Mouse (Mus musculus) erythroblast, adult 5-6 weeks (primary cell): ENCODE measurements around the gene Snx17. TPM values are rescaled to one million over a fixed set of nuclear protein-coding genes. Genes with fewer than 3 reads are reported as not detected.
"Not testable (repeated sequence)": the region's sequence is repeated elsewhere in the genome, so short reads cannot be mapped to it uniquely, and the experiment has no call there.

Experiments used
- ATAC-seq: replicated peaks from 2 replicates; pipeline ENCODE4 v1.8.0; 2016; ENCODE audit warnings: moderate number of reproducible peaks, mild to moderate bottlenecking, moderate TSS enrichment, inconsistent platforms; ENCODE audit not compliant: poor library complexity, low FRiP score, severe bottlenecking
- total RNA-seq, 2 experiments: library from RNA; stranded (forward) in 1 of 2; stranded (reverse) in 1 of 2; fragments of 150-400 nt in 1 of 2; fragments of 200-764, 138-1000 nt in 1 of 2; gene quantifications; 2 replicates each; pipeline versions ENCODE4 v1.2.3 to v1.2.4; 2015 to 2017; ENCODE audit warnings: low replicate concordance in 2 of 2

Gene Snx17
- total RNA-seq, 2 experiments from 2014 or later = 2.9 to 15.8 TPM

- no peak for ATAC-seq
Observed at GRCm38 (mm10) chr5:31194486-31195485, 1.8 kb downstream of the Snx17 start.

GRCm38 (mm10) chr5:31195671-31196070, 2.6 kb downstream of the Snx17 start:
- no peak for ATAC-seq

- no peak for ATAC-seq
Observed at GRCm38 (mm10) chr5:31196207-31196606, 3.2 kb downstream of the Snx17 start.

- no peak for ATAC-seq
Observed at GRCm38 (mm10) chr5:31197072-31197471, 4.0 kb downstream of the Snx17 start.

GRCm38 (mm10) chr5:31198170-31198569, 5.1 kb downstream of the Snx17 start:
- no peak for ATAC-seq

- no peak for ATAC-seq
Observed at GRCm38 (mm10) chr5:31198616-31199320, 5.7 kb downstream of the Snx17 start.

GRCm38 (mm10) chr5:31199321-31199892, 6.4 kb downstream of the Snx17 start:
- no peak for ATAC-seq

- no peak for ATAC-seq
Observed at GRCm38 (mm10) chr5:31199893-31200292, 6.9 kb downstream of the Snx17 start.

- no peak for ATAC-seq
Observed at GRCm38 (mm10) chr5:31200327-31200768, 7.3 kb downstream of the Snx17 start.

- no peak for ATAC-seq
Observed at GRCm38 (mm10) chr5:31201042-31201741, 8.2 kb downstream of the Snx17 start.

- peak; percentile 98 for ATAC-seq
Observed at GRCm38 (mm10) chr5:31201742-31202590, 8.9 kb downstream of the Snx17 start, which contains the start of gene Zfp513. TSS of gene Zfp513 (minus strand) at chr5:31202303.

- no peak for ATAC-seq
Observed at GRCm38 (mm10) chr5:31202933-31203332, 9.9 kb downstream of the Snx17 start.

- ATAC-seq = no peak
Observed at GRCm38 (mm10) chr5:31203866-31204265, 10.8 kb downstream of the Snx17 start.

- no peak for ATAC-seq
Observed at GRCm38 (mm10) chr5:31204421-31204820, 11.4 kb downstream of the Snx17 start.

GRCm38 (mm10) chr5:31216554-31216953, 23.5 kb downstream of the Snx17 start:
- ATAC-seq = not testable (repeated sequence)

- peak; percentile 58 for ATAC-seq
Observed at GRCm38 (mm10) chr5:31218294-31218693, 25.3 kb downstream of the Snx17 start.

GRCm38 (mm10) chr5:31219070-31219469, 26.0 kb downstream of the Snx17 start:
- peak; percentile 31; the same call in 1 of the 2 replicates for ATAC-seq

- no peak; the same call in 1 of the 2 replicates for ATAC-seq
Observed at GRCm38 (mm10) chr5:31219474-31219873, 26.4 kb downstream of the Snx17 start.
